Mouse (Mus musculus): Measurements from ENCODE around the gene Eps8l3. TPM values are rescaled to one million over a fixed set of nuclear protein-coding genes. Genes with fewer than 3 reads are reported as not detected.
A peak's percentile ranks its signal among the peaks of the same experiment; 100 is the strongest.

Eps8l3 gene
- polyA plus RNA-seq, 1 experiment from 2014 or later = not detected

DNA sequence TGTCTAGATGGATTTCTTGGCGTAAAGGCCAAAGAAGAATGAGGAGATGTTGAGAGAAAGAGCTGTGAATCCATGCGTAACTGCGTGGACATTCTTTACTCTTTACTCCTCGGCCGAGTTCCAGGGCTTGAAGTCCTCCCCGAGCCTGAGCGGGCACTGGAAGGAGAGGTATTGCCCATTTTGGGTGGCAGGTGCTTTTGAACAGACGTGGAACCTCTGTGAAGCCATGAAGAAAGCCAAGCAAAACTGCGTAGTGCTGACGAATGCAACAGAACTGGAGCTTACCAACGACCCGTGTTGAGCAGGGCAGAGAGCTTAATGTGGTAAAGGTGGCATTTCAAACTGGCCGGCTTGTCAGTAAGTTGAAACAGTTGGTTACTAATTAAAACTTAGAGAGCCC lies 21.7 kb downstream of the Eps8l3 start:
- H3K4me2 ChIP-seq (ENCODE audit: low read length) = no peak overlapping the region
- no peak overlapping the region for H3K27ac ChIP-seq (ENCODE audit: low read depth, low read length)
- no peak overlapping the region for H3K9ac ChIP-seq (ENCODE audit: low read length)
- H3K4me1 ChIP-seq (ENCODE audit: control insufficient read depth, insufficient read depth, low read length) = peaks cover 6% of the 10 kb centered on the region
- 94% methylated on average over 13 of the region's 13 CpGs for WGBS
- DNase-seq (ENCODE audit: low spot score) = no peak
- no peaks in the 10 kb centered on the region for H3K27me3 ChIP-seq (replicated peaks; ENCODE audit: control insufficient read depth, insufficient read depth, low read length)
- no peaks in the 10 kb centered on the region for H3K9me3 ChIP-seq (replicated peaks; ENCODE audit: control insufficient read depth, low read length)
- ATAC-seq = no peak
- no peak overlapping the region for H3K4me3 ChIP-seq (ENCODE audit: low read depth, low read length)
- peaks cover 8% of the 10 kb centered on the region for H3K36me3 ChIP-seq (ENCODE audit: control insufficient read depth, insufficient read depth, low read length)

DNA sequence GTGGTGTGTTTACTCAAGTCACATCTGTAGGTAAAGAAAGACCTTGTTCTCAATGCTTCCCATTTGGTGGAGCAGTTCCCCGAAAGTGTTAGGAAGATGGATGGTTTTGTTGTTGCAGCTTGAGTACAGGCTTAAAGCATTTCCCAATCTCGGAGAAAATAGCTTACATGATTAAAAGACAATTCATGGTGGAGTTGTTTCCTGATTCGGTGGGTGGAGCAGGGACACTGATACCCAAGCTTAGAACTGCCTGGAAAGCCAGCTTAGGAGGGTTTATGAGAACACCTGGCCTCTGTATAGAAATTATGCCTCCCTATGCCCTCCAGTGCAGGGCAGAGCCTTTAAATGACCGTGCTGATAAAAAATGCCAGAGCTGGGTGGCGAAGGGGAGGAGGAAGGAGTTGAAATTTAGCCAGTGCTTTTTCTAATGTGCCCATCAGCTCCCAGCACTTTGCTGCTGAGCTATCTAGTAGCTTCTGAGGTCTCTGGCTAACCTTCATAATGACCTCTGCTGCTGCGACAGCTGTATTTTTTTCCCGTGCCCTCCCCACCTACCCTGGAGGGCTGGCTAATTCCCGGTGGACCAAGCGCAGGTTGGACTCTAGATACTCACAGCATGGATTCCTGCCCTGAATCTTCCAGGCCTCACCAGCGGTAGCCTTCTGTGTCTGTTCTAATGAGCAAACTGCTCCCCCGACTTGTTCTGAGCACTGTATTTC lies 24.1 kb downstream of the Eps8l3 start:
- H3K4me1 ChIP-seq (ENCODE audit: control insufficient read depth, insufficient read depth, low read length) = peaks cover 6% of the 10 kb centered on the region
- DNase-seq (ENCODE audit: low spot score) (no peak), ATAC-seq (no peak)
- peaks cover 8% of the 10 kb centered on the region for H3K36me3 ChIP-seq (ENCODE audit: control insufficient read depth, insufficient read depth, low read length)
- H3K9ac ChIP-seq (ENCODE audit: low read length) = no peak overlapping the region
- no peaks in the 10 kb centered on the region for H3K9me3 ChIP-seq (replicated peaks; ENCODE audit: control insufficient read depth, low read length)
- no peak overlapping the region for H3K4me3 ChIP-seq (ENCODE audit: low read depth, low read length)
- no peak overlapping the region for H3K4me2 ChIP-seq (ENCODE audit: low read length)
- H3K27me3 ChIP-seq (replicated peaks; ENCODE audit: control insufficient read depth, insufficient read depth, low read length) = no peaks in the 10 kb centered on the region
- no peak overlapping the region for H3K27ac ChIP-seq (ENCODE audit: low read depth, low read length)
- 73% methylated on average over 11 of the region's 11 CpGs for WGBS

DNA sequence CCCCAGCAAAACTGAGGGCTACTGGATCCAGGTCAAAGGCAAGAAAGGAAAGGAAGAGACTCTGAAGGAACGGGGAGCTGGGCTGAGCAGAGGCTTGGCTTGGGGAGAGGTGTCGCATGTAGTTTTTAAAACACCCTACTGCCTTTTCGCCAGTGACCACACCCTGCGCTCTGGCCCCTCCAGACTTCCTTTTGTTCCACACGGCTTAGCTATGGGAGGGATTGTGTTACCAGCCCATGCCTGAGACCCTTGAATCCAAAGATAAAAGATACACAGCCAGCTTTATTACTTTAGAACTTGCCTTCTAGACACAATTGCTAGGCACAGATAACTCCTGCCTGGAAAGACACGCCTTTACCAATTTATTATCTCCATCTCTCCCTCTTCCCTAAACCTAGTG lies 28.9 kb downstream of the Eps8l3 start:
- no peak overlapping the region for H3K4me2 ChIP-seq (ENCODE audit: low read length)
- H3K4me1 ChIP-seq (ENCODE audit: control insufficient read depth, insufficient read depth, low read length) = no peaks in the 10 kb centered on the region
- H3K4me3 ChIP-seq (ENCODE audit: low read depth, low read length) = no peak overlapping the region
- no peaks in the 10 kb centered on the region for H3K36me3 ChIP-seq (ENCODE audit: control insufficient read depth, insufficient read depth, low read length)
- no peak overlapping the region for H3K27ac ChIP-seq (ENCODE audit: low read depth, low read length)
- ATAC-seq (no peak), DNase-seq (ENCODE audit: low spot score) (no peak)
- H3K9ac ChIP-seq (ENCODE audit: low read length) = no peak overlapping the region
- H3K27me3 ChIP-seq (replicated peaks; ENCODE audit: control insufficient read depth, insufficient read depth, low read length) = no peaks in the 10 kb centered on the region
- WGBS = 63% methylated on average over 6 of the region's 6 CpGs
- no peaks in the 10 kb centered on the region for H3K9me3 ChIP-seq (replicated peaks; ENCODE audit: control insufficient read depth, low read length)

DNA sequence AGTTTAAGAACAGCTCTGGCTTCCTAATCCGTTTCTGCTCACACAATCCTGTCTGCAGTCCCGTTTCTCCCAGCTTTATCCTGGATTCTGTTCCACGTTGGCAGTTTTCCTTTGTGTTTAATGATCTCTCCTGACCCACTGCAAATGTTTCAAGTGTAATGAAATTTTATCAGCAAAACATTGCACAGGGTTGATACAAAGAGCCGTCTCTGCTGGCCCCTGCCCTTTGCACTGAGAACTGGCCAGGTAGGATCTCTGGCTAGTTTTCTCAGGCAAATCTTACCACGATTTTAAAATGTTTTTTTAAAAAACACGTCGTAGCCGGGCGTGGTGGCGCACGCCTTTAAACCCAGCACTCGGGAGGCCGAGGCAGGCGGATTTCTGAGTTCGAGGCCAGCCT lies 39.6 kb downstream of the Eps8l3 start:
- no peak for ATAC-seq
- no peak for DNase-seq (ENCODE audit: low spot score)

DNA sequence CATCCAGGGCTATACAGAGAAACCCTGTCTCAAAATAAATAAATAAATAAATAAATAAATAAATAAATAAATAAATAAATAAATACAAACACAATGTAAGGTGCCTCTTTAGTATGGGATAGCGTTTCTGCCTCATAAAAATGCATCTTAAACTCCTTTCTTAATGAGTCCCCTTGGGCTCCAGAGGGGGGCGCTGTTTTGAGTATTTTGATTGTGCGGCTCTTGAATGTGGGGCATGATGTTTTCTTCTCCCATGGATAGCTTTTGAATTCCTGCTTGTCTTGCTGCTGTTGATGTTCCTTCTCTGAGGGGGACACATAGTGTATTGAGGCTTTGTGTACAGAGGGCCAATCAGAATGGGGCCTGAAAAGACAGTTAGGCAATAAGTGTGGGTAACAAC lies 40.1 kb downstream of the Eps8l3 start:
- ATAC-seq (0 out of 2 replicates have a peak, but pooled peaks have one; percentile 23), DNase-seq (ENCODE audit: low spot score) (no peak)
- H3K4me2 ChIP-seq (ENCODE audit: low read length) = no peak overlapping the region
- H3K9me3 ChIP-seq (replicated peaks; ENCODE audit: control insufficient read depth, low read length) = no peaks in the 10 kb centered on the region
- 81% methylated on average over 3 of the region's 3 CpGs for WGBS
- H3K4me3 ChIP-seq (ENCODE audit: low read depth, low read length) = no peak overlapping the region
- no peaks in the 10 kb centered on the region for H3K27me3 ChIP-seq (replicated peaks; ENCODE audit: control insufficient read depth, insufficient read depth, low read length)
- H3K9ac ChIP-seq (ENCODE audit: low read length) = no peak overlapping the region
- no peaks in the 10 kb centered on the region for H3K36me3 ChIP-seq (ENCODE audit: control insufficient read depth, insufficient read depth, low read length)
- no peak overlapping the region for H3K27ac ChIP-seq (ENCODE audit: low read depth, low read length)
- no peaks in the 10 kb centered on the region for H3K4me1 ChIP-seq (ENCODE audit: control insufficient read depth, insufficient read depth, low read length)

More for the DNA sequence above, 39.6 kb downstream of the Eps8l3 start:
- Histone ChIP-seq H3K9me3 (replicated peaks; ENCODE audit: control insufficient read depth, low read length) (no peaks in the 10 kb centered on the region), H3K4me1 (ENCODE audit: control insufficient read depth, insufficient read depth, low read length) (no peaks in the 10 kb centered on the region), H3K4me3 (ENCODE audit: low read depth, low read length) (no peak overlapping the region), H3K4me2 (ENCODE audit: low read length) (no peak overlapping the region), H3K27me3 (replicated peaks; ENCODE audit: control insufficient read depth, insufficient read depth, low read length) (no peaks in the 10 kb centered on the region), H3K27ac (ENCODE audit: low read depth, low read length) (no peak overlapping the region), H3K9ac (ENCODE audit: low read length) (no peak overlapping the region), H3K36me3 (ENCODE audit: control insufficient read depth, insufficient read depth, low read length) (no peaks in the 10 kb centered on the region)
- 79% methylated on average over 15 of the region's 15 CpGs for WGBS

- peak; percentile 82 for DNase-seq (ENCODE audit: low spot score)
- Histone ChIP-seq H3K4me3 (ENCODE audit: low read depth, low read length) (no peak overlapping the region), H3K9ac (ENCODE audit: low read length) (no peak overlapping the region), H3K27ac (ENCODE audit: low read depth, low read length) (no peak overlapping the region), H3K9me3 (replicated peaks; ENCODE audit: control insufficient read depth, low read length) (no peaks in the 10 kb centered on the region), H3K36me3 (ENCODE audit: control insufficient read depth, insufficient read depth, low read length) (no peaks in the 10 kb centered on the region), H3K27me3 (replicated peaks; ENCODE audit: control insufficient read depth, insufficient read depth, low read length) (no peaks in the 10 kb centered on the region), H3K4me1 (ENCODE audit: control insufficient read depth, insufficient read depth, low read length) (no peaks in the 10 kb centered on the region), H3K4me2 (ENCODE audit: low read length) (no peak overlapping the region)
- ATAC-seq = peak; percentile 75
- 58% methylated on average over 7 of the region's 7 CpGs for WGBS
These were observed 40.9 kb downstream of the Eps8l3 start for GRCm38 (mm10) chr3:107917783-107918408.

DNA sequence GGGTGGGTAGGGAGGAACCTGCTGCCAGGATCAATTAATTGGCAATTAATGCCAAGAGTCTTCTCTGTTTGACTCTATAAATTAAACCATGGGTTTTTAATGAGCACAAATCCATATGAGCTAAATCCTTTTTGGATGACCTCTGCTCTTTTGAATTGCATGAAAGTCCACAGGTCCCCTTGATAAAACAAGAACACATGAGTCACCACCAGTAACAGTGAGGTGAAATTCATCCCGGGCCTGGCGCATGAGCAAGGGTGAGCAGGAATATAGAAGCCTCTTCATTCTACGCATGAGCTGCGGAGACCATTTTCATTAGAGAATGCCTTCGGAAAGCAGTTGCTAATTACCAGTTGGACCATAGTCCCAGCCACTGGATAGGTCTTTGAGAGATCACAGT lies 43.3 kb downstream of the Eps8l3 start:
- 85% methylated on average over 5 of the region's 5 CpGs for WGBS
- Histone ChIP-seq H3K27me3 (replicated peaks; ENCODE audit: control insufficient read depth, insufficient read depth, low read length) (no peaks in the 10 kb centered on the region), H3K36me3 (ENCODE audit: control insufficient read depth, insufficient read depth, low read length) (no peaks in the 10 kb centered on the region)

GRCm38 (mm10) chr3:107925335-107925734 lies 48.3 kb downstream of the Eps8l3 start:
- no peak for ATAC-seq
- 92% methylated on average over 3 of the region's 3 CpGs for whole genome bisulfite sequencing

More for the DNA sequence above, 43.3 kb downstream of the Eps8l3 start:
- Histone ChIP-seq H3K4me2 (ENCODE audit: low read length) (no peak overlapping the region), H3K27ac (ENCODE audit: low read depth, low read length) (no peak overlapping the region), H3K4me3 (ENCODE audit: low read depth, low read length) (no peak overlapping the region), H3K4me1 (ENCODE audit: control insufficient read depth, insufficient read depth, low read length) (no peaks in the 10 kb centered on the region), H3K9ac (ENCODE audit: low read length) (no peak overlapping the region), H3K9me3 (replicated peaks; ENCODE audit: control insufficient read depth, low read length) (no peaks in the 10 kb centered on the region)
- no peak for DNase-seq (ENCODE audit: low spot score)
- no peak for ATAC-seq

GRCm38 (mm10) chr3:107927841-107928240 lies 50.8 kb downstream of the Eps8l3 start:
- no peak overlapping the region for H3K9ac ChIP-seq (ENCODE audit: low read length)
- 76% methylated on average over 3 of the region's 3 CpGs for WGBS

More at GRCm38 (mm10) chr3:107925335-107925734, 48.3 kb downstream of the Eps8l3 start:
- Histone ChIP-seq H3K4me2 (ENCODE audit: low read length) (no peak overlapping the region), H3K36me3 (ENCODE audit: control insufficient read depth, insufficient read depth, low read length) (no peaks in the 10 kb centered on the region), H3K9me3 (replicated peaks; ENCODE audit: control insufficient read depth, low read length) (no peaks in the 10 kb centered on the region), H3K4me1 (ENCODE audit: control insufficient read depth, insufficient read depth, low read length) (no peaks in the 10 kb centered on the region), H3K27ac (ENCODE audit: low read depth, low read length) (no peak overlapping the region), H3K9ac (ENCODE audit: low read length) (no peak overlapping the region), H3K4me3 (ENCODE audit: low read depth, low read length) (no peak overlapping the region), H3K27me3 (replicated peaks; ENCODE audit: control insufficient read depth, insufficient read depth, low read length) (no peaks in the 10 kb centered on the region)
- no peak for DNase-seq (ENCODE audit: low spot score)

More at GRCm38 (mm10) chr3:107927841-107928240, 50.8 kb downstream of the Eps8l3 start:
- Histone ChIP-seq H3K9me3 (replicated peaks; ENCODE audit: control insufficient read depth, low read length) (no peaks in the 10 kb centered on the region), H3K4me3 (ENCODE audit: low read depth, low read length) (no peak overlapping the region), H3K4me2 (ENCODE audit: low read length) (no peak overlapping the region), H3K27ac (ENCODE audit: low read depth, low read length) (no peak overlapping the region), H3K36me3 (ENCODE audit: control insufficient read depth, insufficient read depth, low read length) (no peaks in the 10 kb centered on the region), H3K27me3 (replicated peaks; ENCODE audit: control insufficient read depth, insufficient read depth, low read length) (no peaks in the 10 kb centered on the region), H3K4me1 (ENCODE audit: control insufficient read depth, insufficient read depth, low read length) (0 out of 2 replicates have a peak, but pooled peaks cover 3% of the 10 kb centered on the region)
- DNase-seq (ENCODE audit: low spot score) = no peak
- no peak for ATAC-seq

All from forebrain, embryonic 14.5 days (tissue).